Mouse (Mus musculus): ENCODE measurements around the gene Inpp5d. TPM values are rescaled to one million over a fixed set of nuclear protein-coding genes. Genes with fewer than 3 reads are reported as not detected.

Gene Inpp5d
- polyA plus RNA-seq, 1 experiment from 2014 or later, result 176 TPM

DNA sequence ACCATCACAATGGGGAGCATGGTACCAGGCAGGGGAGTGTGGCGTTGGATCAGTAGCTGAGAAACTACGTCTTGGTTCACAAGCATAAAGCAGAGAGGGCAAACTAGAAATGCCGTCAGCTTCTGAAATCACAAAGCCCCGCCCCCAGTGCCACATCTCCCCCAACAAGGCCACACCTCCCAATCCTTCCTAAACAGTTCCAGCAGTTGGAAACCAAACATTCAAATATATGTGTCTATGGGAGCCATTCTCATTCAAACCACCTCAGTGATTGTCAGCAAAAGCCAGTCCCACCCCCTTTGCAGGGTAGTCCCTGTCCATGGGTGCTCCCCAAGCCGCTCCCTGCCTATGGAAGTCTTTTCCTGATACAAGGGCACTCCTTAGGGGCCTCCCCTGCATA lies 64.0 kb downstream of the Inpp5d start:
- WGBS (ENCODE audit: missing documents), result 98% methylated on average over 5 of the region's 5 CpGs
- Histone ChIP-seq H3K4me3 (ENCODE audit: inconsistent target) (no peak overlapping the region), H3K36me3 (ENCODE audit: inconsistent target) (peaks cover 99% of the 10 kb centered on the region)

DNA sequence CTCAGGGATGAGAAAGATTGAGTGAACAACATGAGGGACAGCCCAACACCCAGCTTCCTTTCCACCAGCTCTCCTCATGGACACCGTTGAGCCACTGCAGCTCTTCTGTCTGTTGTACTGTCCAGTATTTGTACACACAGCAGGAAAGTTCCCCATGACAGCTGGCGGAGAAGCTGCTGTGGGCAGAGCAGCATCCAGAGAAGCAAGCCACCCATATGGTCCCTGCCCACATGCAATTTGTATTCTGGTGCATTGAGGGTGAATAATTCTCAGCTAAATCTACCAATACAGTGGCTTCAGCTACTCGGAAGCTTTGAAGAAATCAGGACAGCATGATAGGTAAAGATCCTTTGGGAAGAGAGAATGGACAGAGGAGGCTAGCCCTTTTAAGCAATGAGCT lies 64.7 kb downstream of the Inpp5d start:
- Histone ChIP-seq H3K4me3 (ENCODE audit: inconsistent target) (no peak overlapping the region), H3K79me2 (ENCODE audit: inconsistent target) (no peaks in the 10 kb centered on the region), H3K36me3 (ENCODE audit: inconsistent target) (peaks cover 99% of the 10 kb centered on the region), H3K27ac (no peak overlapping the region)
- 98% methylated on average over 3 of the region's 3 CpGs for WGBS (ENCODE audit: missing documents)

More for the DNA sequence above, 64.0 kb downstream of the Inpp5d start:
- Histone ChIP-seq H3K79me2 (ENCODE audit: inconsistent target) (no peaks in the 10 kb centered on the region), H3K27ac (no peak overlapping the region)

DNA sequence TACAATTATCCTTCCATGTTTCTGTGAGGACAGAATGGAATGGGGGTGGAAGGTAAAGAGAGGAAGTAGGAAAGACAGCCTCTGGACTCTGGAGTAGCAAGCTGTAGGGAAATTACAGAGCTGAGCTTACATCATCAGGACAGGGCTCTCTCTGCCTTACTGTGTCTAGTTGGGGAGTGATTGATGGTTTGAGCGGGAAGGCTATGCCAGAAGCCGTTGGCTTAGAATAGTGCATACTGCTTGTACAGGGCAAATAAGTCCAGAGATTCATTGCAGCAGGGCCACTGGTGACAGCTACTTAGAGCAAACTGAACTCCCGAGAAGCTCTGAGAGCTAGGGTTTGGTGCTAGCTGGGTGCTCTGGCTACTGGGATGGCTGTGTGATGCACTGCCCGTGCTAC lies 66.2 kb downstream of the Inpp5d start:
- Histone ChIP-seq H3K79me2 (ENCODE audit: inconsistent target) (no peaks in the 10 kb centered on the region), H3K36me3 (ENCODE audit: inconsistent target) (peaks cover 99% of the 10 kb centered on the region), H3K27ac (no peak overlapping the region), H3K4me3 (ENCODE audit: inconsistent target) (no peak overlapping the region)
- 94% methylated on average over 4 of the region's 4 CpGs for WGBS (ENCODE audit: missing documents)

- Histone ChIP-seq H3K79me2 (ENCODE audit: inconsistent target) (no peaks in the 10 kb centered on the region), H3K36me3 (ENCODE audit: inconsistent target) (peaks cover 99% of the 10 kb centered on the region), H3K4me3 (ENCODE audit: inconsistent target) (no peak overlapping the region), H3K27ac (no peak overlapping the region)
- 90% methylated on average over 1 of the region's 1 CpGs for WGBS (ENCODE audit: missing documents)
These were observed 66.9 kb downstream of the Inpp5d start for GRCm38 (mm10) chr1:87687009-87687408.

DNA sequence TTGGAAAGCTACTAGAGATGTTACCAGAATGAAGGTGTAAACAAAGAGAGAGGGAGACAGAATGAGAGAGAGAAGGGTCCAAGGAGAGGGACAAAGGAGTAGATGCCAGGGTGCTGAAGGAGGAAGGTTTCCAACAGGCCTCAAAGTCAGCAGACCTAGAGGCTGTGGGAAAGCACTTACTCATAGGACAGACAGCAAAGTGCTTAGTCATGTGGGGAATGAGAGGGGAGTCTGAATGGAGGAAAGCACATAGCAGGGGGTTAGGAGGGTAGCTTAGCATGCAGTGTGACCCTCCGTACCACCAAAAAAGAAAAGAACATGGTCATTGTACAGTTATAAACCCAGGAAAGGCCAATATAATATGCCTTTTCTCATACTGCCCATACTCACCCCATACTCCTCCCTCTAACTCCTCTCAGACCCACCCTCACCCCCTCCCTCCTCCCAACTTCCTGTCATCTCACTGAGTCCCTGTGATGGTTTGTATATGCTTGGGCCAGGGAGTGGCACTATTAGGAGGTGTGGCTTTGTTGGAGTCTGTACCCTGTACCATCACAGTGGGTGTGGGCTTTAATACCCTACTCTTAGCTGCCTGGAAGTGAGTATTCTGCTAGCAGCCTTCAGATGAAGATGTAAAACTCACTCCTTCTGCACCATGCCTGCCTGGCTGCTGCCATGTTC lies 69.7 kb downstream of the Inpp5d start:
- 100% methylated on average over 1 of the region's 1 CpGs for WGBS (ENCODE audit: missing documents)
- no peak overlapping the region for H3K4me3 ChIP-seq (ENCODE audit: inconsistent target)
- H3K79me2 ChIP-seq (ENCODE audit: inconsistent target), result no peaks in the 10 kb centered on the region
- no peak overlapping the region for H3K27ac ChIP-seq
- peaks cover 95% of the 10 kb centered on the region for H3K36me3 ChIP-seq (ENCODE audit: inconsistent target)

GRCm38 (mm10) chr1:87696358-87696757 lies 76.2 kb downstream of the Inpp5d start:
- Histone ChIP-seq H3K79me2 (ENCODE audit: inconsistent target) (no peaks in the 10 kb centered on the region), H3K4me3 (ENCODE audit: inconsistent target) (no peak overlapping the region), H3K27ac (no peak overlapping the region), H3K36me3 (ENCODE audit: inconsistent target) (peaks cover 89% of the 10 kb centered on the region)
- 91% methylated on average over 5 of the region's 5 CpGs for WGBS (ENCODE audit: missing documents)

DNA sequence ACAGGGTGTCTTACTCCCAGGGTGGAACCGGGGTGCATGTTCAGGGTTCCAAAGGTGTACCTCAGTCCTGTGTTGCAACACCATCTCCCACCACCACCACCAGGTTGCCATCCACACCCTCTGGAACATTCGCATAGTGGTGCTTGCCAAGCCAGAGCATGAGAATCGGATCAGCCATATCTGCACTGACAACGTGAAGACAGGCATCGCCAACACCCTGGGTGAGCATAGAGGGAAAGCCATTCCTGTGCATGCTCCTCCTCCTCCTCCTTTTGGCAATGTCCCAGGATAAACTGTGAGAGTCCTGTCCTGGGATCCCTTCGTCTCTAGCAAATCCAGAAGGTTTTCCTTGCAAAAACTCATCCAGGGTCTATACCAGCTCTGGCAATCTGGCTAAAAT lies 77.9 kb downstream of the Inpp5d start:
- Histone ChIP-seq H3K4me3 (ENCODE audit: inconsistent target) (no peak overlapping the region), H3K27ac (no peak overlapping the region), H3K36me3 (ENCODE audit: inconsistent target) (peaks cover 89% of the 10 kb centered on the region), H3K79me2 (ENCODE audit: inconsistent target) (no peaks in the 10 kb centered on the region)
- 100% methylated on average over 6 of the region's 6 CpGs for WGBS (ENCODE audit: missing documents)

- no peak overlapping the region for H3K4me3 ChIP-seq (ENCODE audit: inconsistent target)
- no peaks in the 10 kb centered on the region for H3K79me2 ChIP-seq (ENCODE audit: inconsistent target)
- 92% methylated on average over 5 of the region's 5 CpGs for WGBS (ENCODE audit: missing documents)
- H3K27ac ChIP-seq, result no peak overlapping the region
- peaks cover 91% of the 10 kb centered on the region for H3K36me3 ChIP-seq (ENCODE audit: inconsistent target)
These were observed 79.9 kb downstream of the Inpp5d start for GRCm38 (mm10) chr1:87699890-87700448.

DNA sequence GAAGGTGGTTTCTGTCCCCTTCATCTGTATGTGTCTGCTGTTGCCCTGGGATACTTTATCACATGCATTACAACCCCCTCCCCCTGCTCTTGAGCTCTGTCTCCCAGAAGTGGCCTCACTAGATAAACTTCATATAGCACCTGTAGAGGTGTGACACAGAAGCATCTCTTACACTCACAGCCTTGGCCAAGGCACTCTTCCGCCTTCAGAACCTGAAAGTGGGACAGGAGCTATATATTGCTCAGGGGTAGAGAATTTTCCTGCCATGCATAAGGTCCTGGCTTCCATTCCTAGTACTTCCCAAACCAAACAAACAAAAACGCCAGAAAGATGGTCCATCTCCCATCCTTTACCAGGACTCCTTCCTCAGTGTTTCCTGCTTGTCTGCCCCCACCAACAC lies 84.1 kb downstream of the Inpp5d start:
- peaks cover 97% of the 10 kb centered on the region for H3K36me3 ChIP-seq (ENCODE audit: inconsistent target)
- WGBS (ENCODE audit: missing documents), result 92% methylated on average over 2 of the region's 2 CpGs
- H3K4me3 ChIP-seq (ENCODE audit: inconsistent target), result no peak overlapping the region
- no peaks in the 10 kb centered on the region for H3K79me2 ChIP-seq (ENCODE audit: inconsistent target)
- no peak overlapping the region for H3K27ac ChIP-seq

- no peaks in the 10 kb centered on the region for H3K79me2 ChIP-seq (ENCODE audit: inconsistent target)
- no peak overlapping the region for H3K27ac ChIP-seq
- no peak overlapping the region for H3K4me3 ChIP-seq (ENCODE audit: inconsistent target)
- peaks cover 97% of the 10 kb centered on the region for H3K36me3 ChIP-seq (ENCODE audit: inconsistent target)
- 94% methylated on average over 3 of the region's 3 CpGs for WGBS (ENCODE audit: missing documents)
These were observed 86.2 kb downstream of the Inpp5d start for GRCm38 (mm10) chr1:87706361-87706760.

DNA sequence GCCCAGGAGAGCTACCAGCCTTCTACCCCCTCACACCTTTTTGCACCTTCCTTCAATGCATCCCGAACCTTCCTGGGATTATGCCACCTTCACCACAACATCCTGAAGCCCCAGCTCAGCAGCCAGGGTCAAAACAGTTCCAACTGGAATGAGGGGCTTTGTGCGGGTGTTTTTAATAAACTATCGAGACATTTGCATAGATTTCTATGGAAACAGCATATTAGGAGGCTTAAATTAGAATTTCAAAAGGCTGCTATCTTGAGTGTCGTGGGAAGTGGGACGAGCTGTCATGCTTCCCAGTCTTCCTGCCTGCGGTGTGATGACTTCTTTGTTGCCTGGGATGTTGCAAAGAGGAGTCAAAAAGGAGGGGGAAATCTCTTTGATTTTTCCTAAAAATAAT lies 88.9 kb downstream of the Inpp5d start:
- Histone ChIP-seq H3K4me3 (ENCODE audit: inconsistent target) (no peak overlapping the region), H3K27ac (no peak overlapping the region), H3K79me2 (ENCODE audit: inconsistent target) (no peaks in the 10 kb centered on the region), H3K36me3 (ENCODE audit: inconsistent target) (peaks cover 100% of the 10 kb centered on the region)
- 97% methylated on average over 6 of the region's 6 CpGs for WGBS (ENCODE audit: missing documents)

- no peak overlapping the region for H3K4me3 ChIP-seq (ENCODE audit: inconsistent target)
- H3K27ac ChIP-seq, result no peak overlapping the region
- no peaks in the 10 kb centered on the region for H3K79me2 ChIP-seq (ENCODE audit: inconsistent target)
- H3K36me3 ChIP-seq (ENCODE audit: inconsistent target), result peaks cover 100% of the 10 kb centered on the region
- whole genome bisulfite sequencing (ENCODE audit: missing documents), result 93% methylated on average over 7 of the region's 7 CpGs
These were observed 89.7 kb downstream of the Inpp5d start for GRCm38 (mm10) chr1:87709661-87710270.

DNA sequence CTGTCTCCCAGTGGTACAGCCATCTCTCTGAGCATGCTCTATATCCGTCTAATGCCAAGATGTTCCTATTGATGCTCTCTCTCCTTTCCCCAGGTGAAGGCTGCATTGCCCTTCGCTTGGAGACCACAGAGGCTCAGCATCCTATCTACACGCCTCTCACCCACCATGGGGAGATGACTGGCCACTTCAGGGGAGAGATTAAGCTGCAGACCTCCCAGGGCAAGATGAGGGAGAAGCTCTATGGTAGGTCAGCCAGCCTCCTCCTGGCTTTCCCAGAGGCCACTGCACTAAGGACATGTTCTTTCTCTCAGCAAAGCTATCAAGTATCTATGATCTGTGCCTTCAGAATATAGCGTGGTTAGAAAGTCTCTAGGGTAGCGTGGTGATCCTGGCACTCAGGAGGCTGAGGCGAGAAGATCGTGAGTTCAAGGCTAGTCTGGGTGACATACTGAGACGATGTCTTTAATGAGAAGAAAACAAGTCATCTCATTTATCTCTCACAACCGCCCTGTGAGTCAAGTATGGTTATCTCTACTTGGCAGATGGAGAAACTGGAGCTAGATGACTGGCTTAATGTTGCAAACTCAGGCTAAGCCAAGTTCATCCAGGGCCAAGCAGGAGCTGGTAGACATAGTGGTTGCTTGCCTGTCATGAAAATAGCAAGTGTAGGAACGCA lies 92.0 kb downstream of the Inpp5d start:
- Histone ChIP-seq H3K4me3 (ENCODE audit: inconsistent target) (no peak overlapping the region), H3K79me2 (ENCODE audit: inconsistent target) (no peaks in the 10 kb centered on the region), H3K36me3 (ENCODE audit: inconsistent target) (peaks cover 100% of the 10 kb centered on the region), H3K27ac (no peak overlapping the region)
- WGBS (ENCODE audit: missing documents), result 97% methylated on average over 10 of the region's 10 CpGs

DNA sequence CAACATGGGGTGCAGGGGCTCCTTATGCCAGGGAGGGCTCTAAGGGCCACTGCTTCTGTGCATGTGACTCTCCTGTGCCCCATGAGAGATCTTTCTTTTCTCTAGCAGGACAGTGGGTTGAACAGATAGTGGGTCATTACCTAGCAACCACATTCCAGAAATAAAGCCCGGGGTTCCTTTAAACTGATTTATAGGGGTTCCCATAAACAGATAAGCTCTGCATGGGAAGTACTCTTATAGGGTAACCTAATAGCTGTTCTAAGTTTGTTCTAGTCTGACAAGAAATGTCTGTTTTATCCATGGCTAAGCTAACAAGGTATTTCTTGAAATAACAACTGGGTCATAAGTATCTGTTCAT lies 92.5 kb downstream of the Inpp5d start:
- Histone ChIP-seq H3K4me3 (ENCODE audit: inconsistent target) (no peak overlapping the region), H3K27ac (no peak overlapping the region), H3K79me2 (ENCODE audit: inconsistent target) (no peaks in the 10 kb centered on the region), H3K36me3 (ENCODE audit: inconsistent target) (peaks cover 99% of the 10 kb centered on the region)
- WGBS (ENCODE audit: missing documents), result no CpG with 5 or more reads among the region's 1 CpGs

DNA sequence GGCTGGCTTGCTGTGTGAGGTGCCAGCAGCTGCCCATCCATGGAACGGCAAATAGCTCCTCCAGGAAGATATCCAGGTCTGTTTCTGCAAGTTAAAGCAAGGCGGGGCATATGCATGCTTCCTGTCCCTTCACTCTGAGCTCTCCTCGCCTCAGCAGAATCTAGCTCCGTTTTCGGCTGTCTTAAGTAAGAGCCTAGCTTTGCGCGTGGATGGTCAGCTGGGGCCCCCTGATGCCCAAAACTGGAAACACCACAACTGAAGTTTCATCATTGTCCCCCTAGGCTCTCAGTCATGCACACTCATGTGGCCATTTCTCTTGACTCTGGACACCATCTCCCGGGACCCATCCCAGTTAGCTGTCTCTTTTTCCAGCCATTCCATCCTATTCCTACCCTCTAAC lies 101.3 kb downstream of the Inpp5d start:
- H3K4me3 ChIP-seq (ENCODE audit: inconsistent target), result no peak overlapping the region
- WGBS (ENCODE audit: missing documents), result 78% methylated on average over 8 of the region's 8 CpGs
- no peak overlapping the region for H3K27ac ChIP-seq
- H3K36me3 ChIP-seq (ENCODE audit: inconsistent target), result peaks cover 53% of the 10 kb centered on the region
- no peaks in the 10 kb centered on the region for H3K79me2 ChIP-seq (ENCODE audit: inconsistent target)

Data from macrophage (primary cell).